In genomic region chr17:31609173-31609572, GRCm38 (mm10) we compare ENCODE assay signal across 4 mouse cellular contexts. TPM values are rescaled to one million over a fixed set of nuclear protein-coding genes. Genes with fewer than 3 reads are reported as not detected.
"Had no signal": no experiment of that assay in that cellular context is flagged by ENCODE, and none has a peak within 500 bp of the region (broad histone marks: within the 10 kb centered on the region; RNA-seq: fewer than 3 reads in every experiment).

No protein-coding gene starts in this region.

RNA-seq across cellular contexts. Expression of gene Cbs, which starts 27.9 kb away (rescaled TPM):
- total RNA-seq: megakaryocyte progenitor cell, adult 5-6 weeks; megakaryocyte, adult 5-6 weeks; monocyte, adult 5-6 weeks had no signal
- polyA plus RNA-seq: macrophage had no signal
